Mouse (Mus musculus): ENCODE results near the gene Mettl22. TPM values are rescaled to one million over a fixed set of nuclear protein-coding genes. Genes with fewer than 3 reads are reported as not detected.

Mettl22 gene
- 55.0 and 66.2 TPM in 2 replicates for polyA plus RNA-seq (2015; fragmentation: Nextera tagmentation; extraction: Ambion mirVana)

DNA sequence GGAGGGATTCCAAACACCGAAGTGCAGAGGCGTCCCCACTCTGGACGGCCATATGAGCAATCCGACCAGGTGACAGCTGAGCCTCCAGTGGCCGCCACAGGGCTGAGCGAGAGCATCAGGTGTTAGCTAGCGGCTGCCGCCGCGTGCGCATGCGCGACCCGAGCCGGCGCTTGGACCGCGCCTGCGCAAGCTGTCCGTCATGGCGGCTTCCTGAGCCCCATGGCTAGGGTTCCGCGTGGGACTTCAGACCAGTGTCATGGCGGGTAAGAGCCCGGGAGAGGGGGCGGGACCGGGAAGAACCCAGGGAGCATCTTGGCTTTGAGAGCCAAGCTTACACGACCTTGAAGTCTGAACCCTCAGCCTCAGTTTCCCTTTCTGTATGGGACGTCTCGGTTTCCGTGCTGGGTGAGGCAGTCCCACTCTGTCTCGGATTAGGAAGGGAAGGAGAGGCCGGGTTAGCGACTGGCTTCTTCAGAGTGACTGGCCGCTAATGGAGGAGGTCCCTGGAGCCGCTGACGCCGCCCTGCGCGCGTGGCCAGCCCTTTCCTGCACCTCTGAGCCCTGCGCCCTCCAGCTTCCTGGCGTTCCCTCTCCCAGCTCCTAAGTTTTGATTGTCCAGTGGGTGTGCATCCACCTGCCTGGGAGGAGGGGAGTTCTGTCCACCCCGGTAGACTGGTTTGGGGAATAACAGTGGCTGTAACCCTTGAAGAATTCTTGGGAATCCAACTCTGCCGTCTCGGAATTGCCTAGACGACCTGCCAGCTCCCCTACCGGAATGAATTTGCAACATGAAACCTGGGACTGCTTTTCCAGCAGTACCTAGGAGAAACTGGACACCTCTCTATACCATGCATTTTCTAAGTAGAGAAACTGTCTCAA is at the start of gene Mettl22:
TSS of gene Mettl22 (plus strand) at position 186 of the 879 bp plus-strand sequence.
- WGBS, result under 1% methylated on average over 48 of the region's 48 CpGs
- Histone ChIP-seq H3K4me2 (ENCODE audit: low read length) (peak within 1 kb of the TSS; percentile 72), H3K27me3 (ENCODE audit: control insufficient read depth, insufficient read depth, low read depth, low read length) (peaks cover 11% of the 10 kb centered on the region; the same call in 1 of the 2 replicates), H3K27ac (ENCODE audit: low read length) (peak within 1 kb of the TSS; percentile 84), H3K4me3 (ENCODE audit: low read depth, low read length) (peak within 1 kb of the TSS; percentile 85), H3K9me3 (replicated peaks; ENCODE audit: control insufficient read depth, low read length, poor library complexity, severe bottlenecking) (no peaks in the 10 kb centered on the region), H3K4me1 (ENCODE audit: control insufficient read depth, insufficient read depth, low read length) (peaks cover 8% of the 10 kb centered on the region), H3K36me3 (ENCODE audit: control insufficient read depth, insufficient read depth, low read length) (0 out of 2 replicates have a peak, but pooled peaks cover 6% of the 10 kb centered on the region), H3K9ac (ENCODE audit: low read depth, low read length) (peak within 1 kb of the TSS; percentile 75)
- ATAC-seq, result peak; percentile 98

DNA sequence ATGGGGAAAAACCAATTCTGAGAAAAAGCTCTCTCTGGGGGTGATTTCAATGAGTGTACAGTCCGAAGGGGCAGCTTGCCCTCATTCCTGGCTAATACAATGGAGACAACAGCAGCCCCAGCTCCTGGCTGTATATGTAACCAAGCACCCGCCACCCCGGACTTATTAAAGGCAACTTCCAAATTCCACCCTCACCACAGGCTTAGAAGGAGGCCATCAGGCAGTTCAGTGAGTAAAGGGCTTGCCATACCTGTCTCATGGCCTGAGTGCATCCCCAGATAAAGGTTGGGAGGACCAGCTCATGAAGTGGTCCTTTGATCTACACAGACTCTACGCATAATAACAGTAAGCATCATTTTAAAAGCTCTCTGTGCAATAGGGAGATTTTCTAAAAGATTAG is 49.7 kb upstream of the Mettl22 start:
- Histone ChIP-seq H3K27ac (ENCODE audit: low read length) (no peak overlapping the region), H3K4me2 (ENCODE audit: low read length) (no peak overlapping the region), H3K4me3 (ENCODE audit: low read depth, low read length) (no peak overlapping the region), H3K36me3 (ENCODE audit: control insufficient read depth, insufficient read depth, low read length) (no peaks in the 10 kb centered on the region), H3K27me3 (ENCODE audit: control insufficient read depth, insufficient read depth, low read depth, low read length) (peaks cover 28% of the 10 kb centered on the region), H3K9me3 (replicated peaks; ENCODE audit: control insufficient read depth, low read length, poor library complexity, severe bottlenecking) (no peaks in the 10 kb centered on the region), H3K4me1 (ENCODE audit: control insufficient read depth, insufficient read depth, low read length) (peaks cover 7% of the 10 kb centered on the region; the same call in 1 of the 2 replicates), H3K9ac (ENCODE audit: low read depth, low read length) (no peak overlapping the region)
- no peak for ATAC-seq
- 90% methylated on average over 4 of the region's 4 CpGs for WGBS

DNA sequence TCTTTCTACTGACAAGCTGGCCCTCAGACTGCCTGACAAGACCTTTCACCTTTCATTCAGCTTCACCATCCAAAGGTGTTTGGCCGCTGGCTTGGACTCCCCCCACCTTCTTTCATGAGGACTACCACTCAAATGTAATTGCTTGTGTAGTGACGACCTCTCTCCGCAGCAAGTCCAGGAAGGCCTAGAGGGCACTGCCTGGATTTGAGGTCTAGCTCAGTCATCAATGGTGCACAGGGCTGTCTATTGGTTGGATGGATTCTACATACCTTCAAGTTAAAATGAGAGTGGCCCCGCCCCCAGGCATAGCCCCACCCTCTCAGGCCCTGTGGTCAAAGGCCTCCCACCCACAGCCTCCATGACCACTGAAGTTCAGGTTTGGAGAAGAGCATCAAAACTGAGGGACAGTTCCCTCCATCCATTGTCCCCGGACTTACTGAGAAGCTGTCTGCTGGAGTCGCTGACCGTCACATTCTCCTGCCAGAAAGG is 46.9 kb upstream of the Mettl22 start:
- Histone ChIP-seq H3K9ac (ENCODE audit: low read depth, low read length) (no peak overlapping the region), H3K27me3 (ENCODE audit: control insufficient read depth, insufficient read depth, low read depth, low read length) (peaks cover 33% of the 10 kb centered on the region), H3K4me2 (ENCODE audit: low read length) (no peak overlapping the region), H3K27ac (ENCODE audit: low read length) (no peak overlapping the region), H3K4me1 (ENCODE audit: control insufficient read depth, insufficient read depth, low read length) (peaks cover 5% of the 10 kb centered on the region; the same call in 1 of the 2 replicates), H3K36me3 (ENCODE audit: control insufficient read depth, insufficient read depth, low read length) (no peaks in the 10 kb centered on the region), H3K4me3 (ENCODE audit: low read depth, low read length) (no peak overlapping the region), H3K9me3 (replicated peaks; ENCODE audit: control insufficient read depth, low read length, poor library complexity, severe bottlenecking) (no peaks in the 10 kb centered on the region)
- ATAC-seq, result no peak
- 49% methylated on average over 7 of the region's 7 CpGs for WGBS

- peak overlapping the region; percentile 88 for H3K4me2 ChIP-seq (ENCODE audit: low read length)
- H3K9ac ChIP-seq (ENCODE audit: low read depth, low read length), result peak overlapping the region; percentile 58
- no peaks in the 10 kb centered on the region for H3K36me3 ChIP-seq (ENCODE audit: control insufficient read depth, insufficient read depth, low read length)
- H3K27ac ChIP-seq (ENCODE audit: low read length), result no peak overlapping the region
- peaks cover 5% of the 10 kb centered on the region; the same call in 1 of the 2 replicates for H3K4me1 ChIP-seq (ENCODE audit: control insufficient read depth, insufficient read depth, low read length)
- H3K27me3 ChIP-seq (ENCODE audit: control insufficient read depth, insufficient read depth, low read depth, low read length), result peaks cover 33% of the 10 kb centered on the region
- H3K9me3 ChIP-seq (replicated peaks; ENCODE audit: control insufficient read depth, low read length, poor library complexity, severe bottlenecking), result no peaks in the 10 kb centered on the region
- WGBS, result 3% methylated on average over 41 of the region's 43 CpGs
- 0 out of 2 replicates have a peak, but pooled peaks have one; percentile 21 for ATAC-seq
- H3K4me3 ChIP-seq (ENCODE audit: low read depth, low read length), result peak overlapping the region; percentile 46
Measured at GRCm38 (mm10) chr16:8424161-8424970, 46.2 kb upstream of the Mettl22 start.

GRCm38 (mm10) chr16:8424971-8425330 is 45.6 kb upstream of the Mettl22 start, which contains the start of gene Tmem114:
Tmem114 (minus strand) TSS chr16:8425136.
- Histone ChIP-seq H3K4me1 (ENCODE audit: control insufficient read depth, insufficient read depth, low read length) (peaks cover 5% of the 10 kb centered on the region; the same call in 1 of the 2 replicates), H3K9ac (ENCODE audit: low read depth, low read length) (peak within 1 kb of the TSS; percentile 58), H3K4me3 (ENCODE audit: low read depth, low read length) (peak within 1 kb of the TSS; percentile 46), H3K36me3 (ENCODE audit: control insufficient read depth, insufficient read depth, low read length) (no peaks in the 10 kb centered on the region), H3K27me3 (ENCODE audit: control insufficient read depth, insufficient read depth, low read depth, low read length) (peaks cover 33% of the 10 kb centered on the region), H3K27ac (ENCODE audit: low read length) (no peak within 1 kb of the TSS), H3K4me2 (ENCODE audit: low read length) (peak within 1 kb of the TSS; percentile 88), H3K9me3 (replicated peaks; ENCODE audit: control insufficient read depth, low read length, poor library complexity, severe bottlenecking) (no peaks in the 10 kb centered on the region)
- no peak for ATAC-seq
- WGBS, result 1% methylated on average over 16 of the region's 16 CpGs

DNA sequence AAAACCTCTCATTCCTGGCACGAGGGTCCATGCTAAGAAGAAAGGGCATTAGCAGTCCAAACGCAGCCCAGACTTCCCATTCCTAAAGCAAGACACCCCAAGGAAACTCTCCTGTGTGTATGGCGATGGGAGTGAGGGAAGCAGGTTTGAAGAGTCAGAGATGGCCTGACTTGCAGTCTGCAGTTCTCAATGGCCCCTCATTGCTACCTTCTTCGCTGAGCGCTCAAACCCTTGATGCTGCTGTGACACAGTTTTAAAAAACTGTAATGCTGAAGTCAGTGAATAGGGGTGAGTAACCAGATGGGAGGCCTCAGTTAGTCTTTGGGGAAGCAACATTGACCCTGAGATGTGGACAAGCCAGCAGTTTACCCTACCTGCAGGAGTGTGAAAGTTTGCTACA is 44.9 kb upstream of the Mettl22 start:
- no peak overlapping the region for H3K9ac ChIP-seq (ENCODE audit: low read depth, low read length)
- no peak overlapping the region for H3K27ac ChIP-seq (ENCODE audit: low read length)
- H3K4me1 ChIP-seq (ENCODE audit: control insufficient read depth, insufficient read depth, low read length), result peaks cover 5% of the 10 kb centered on the region; the same call in 1 of the 2 replicates
- no peaks in the 10 kb centered on the region for H3K36me3 ChIP-seq (ENCODE audit: control insufficient read depth, insufficient read depth, low read length)
- no peaks in the 10 kb centered on the region for H3K9me3 ChIP-seq (replicated peaks; ENCODE audit: control insufficient read depth, low read length, poor library complexity, severe bottlenecking)
- no peak overlapping the region for H3K4me3 ChIP-seq (ENCODE audit: low read depth, low read length)
- ATAC-seq, result no peak
- peaks cover 33% of the 10 kb centered on the region for H3K27me3 ChIP-seq (ENCODE audit: control insufficient read depth, insufficient read depth, low read depth, low read length)
- WGBS, result 86% methylated on average over 5 of the region's 5 CpGs
- no peak overlapping the region for H3K4me2 ChIP-seq (ENCODE audit: low read length)

DNA sequence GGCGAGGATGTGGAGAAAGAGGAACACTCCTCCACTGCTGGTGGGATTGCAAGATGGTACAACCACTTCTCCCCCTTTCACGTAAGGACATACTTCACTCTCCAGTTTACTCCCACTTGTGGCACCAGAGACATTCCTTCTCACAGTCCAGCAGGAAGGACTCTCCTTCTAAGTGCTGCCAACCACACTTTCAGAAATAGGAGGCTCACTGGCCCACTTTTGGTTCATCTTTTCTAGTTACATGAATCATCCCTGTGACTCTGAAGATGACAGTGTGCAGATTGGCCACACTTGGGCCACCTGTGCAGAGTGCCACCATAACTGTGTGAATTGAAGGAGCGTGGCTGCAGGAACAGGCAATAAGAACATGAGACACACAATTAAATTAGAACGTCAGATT is 41.1 kb upstream of the Mettl22 start:
- 78% methylated on average over 4 of the region's 4 CpGs for WGBS
- H3K4me2 ChIP-seq (ENCODE audit: low read length), result no peak overlapping the region
- no peaks in the 10 kb centered on the region for H3K36me3 ChIP-seq (ENCODE audit: control insufficient read depth, insufficient read depth, low read length)
- H3K9ac ChIP-seq (ENCODE audit: low read depth, low read length), result no peak overlapping the region
- H3K27ac ChIP-seq (ENCODE audit: low read length), result no peak overlapping the region
- no peaks in the 10 kb centered on the region for H3K9me3 ChIP-seq (replicated peaks; ENCODE audit: control insufficient read depth, low read length, poor library complexity, severe bottlenecking)
- H3K27me3 ChIP-seq (ENCODE audit: control insufficient read depth, insufficient read depth, low read depth, low read length), result peaks cover 17% of the 10 kb centered on the region
- no peak overlapping the region for H3K4me3 ChIP-seq (ENCODE audit: low read depth, low read length)
- peaks cover 5% of the 10 kb centered on the region; the same call in 1 of the 2 replicates for H3K4me1 ChIP-seq (ENCODE audit: control insufficient read depth, insufficient read depth, low read length)
- no peak for ATAC-seq

GRCm38 (mm10) chr16:8432616-8433015 is 38.0 kb upstream of the Mettl22 start:
- Histone ChIP-seq H3K27me3 (ENCODE audit: control insufficient read depth, insufficient read depth, low read depth, low read length) (no peaks in the 10 kb centered on the region; the same call in 1 of the 2 replicates), H3K4me2 (ENCODE audit: low read length) (no peak overlapping the region), H3K4me1 (ENCODE audit: control insufficient read depth, insufficient read depth, low read length) (no peaks in the 10 kb centered on the region), H3K27ac (ENCODE audit: low read length) (no peak overlapping the region), H3K36me3 (ENCODE audit: control insufficient read depth, insufficient read depth, low read length) (no peaks in the 10 kb centered on the region), H3K9me3 (replicated peaks; ENCODE audit: control insufficient read depth, low read length, poor library complexity, severe bottlenecking) (no peaks in the 10 kb centered on the region), H3K9ac (ENCODE audit: low read depth, low read length) (no peak overlapping the region), H3K4me3 (ENCODE audit: low read depth, low read length) (no peak overlapping the region)
- ATAC-seq, result no peak
- 86% methylated on average over 3 of the region's 3 CpGs for WGBS
